Mouse (Mus musculus) skeletal muscle tissue, adult 2 months (tissue): ENCODE measurements around the gene Nomo1.

ENCODE experiments used
- DNase-seq: peaks from one replicate; pipeline ENCODE4 v3.0.0-alpha.2; 2012; ENCODE audit warnings: low read depth, low spot score

Nomo1 gene

DNA sequence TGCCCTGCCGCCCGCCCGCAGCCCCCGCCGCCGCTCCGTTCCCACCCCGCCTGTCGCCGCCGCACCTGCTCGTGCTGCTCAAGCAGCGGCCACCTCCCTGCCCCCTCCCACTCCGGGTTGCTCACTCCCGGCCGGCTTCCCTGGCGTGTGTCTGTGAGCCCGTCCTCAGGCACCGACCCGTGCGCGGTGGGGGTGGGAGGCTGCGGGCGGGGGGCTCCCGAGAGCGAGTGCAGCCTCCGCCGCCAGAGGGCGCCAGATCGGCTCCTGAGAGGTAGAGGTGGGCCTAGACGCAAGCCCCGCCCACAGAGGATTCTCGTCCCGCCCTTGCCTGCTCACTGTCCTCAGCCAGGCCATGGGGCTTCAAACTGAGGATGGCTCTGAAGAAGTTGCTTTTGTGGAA, 67.1 kb downstream of the Nomo1 start, which contains the start of gene Kcnj11:
TSS of gene Kcnj11 (minus strand) at position 202 of the 400 bp plus-strand sequence.
- peak; percentile 93 for DNase-seq

DNA sequence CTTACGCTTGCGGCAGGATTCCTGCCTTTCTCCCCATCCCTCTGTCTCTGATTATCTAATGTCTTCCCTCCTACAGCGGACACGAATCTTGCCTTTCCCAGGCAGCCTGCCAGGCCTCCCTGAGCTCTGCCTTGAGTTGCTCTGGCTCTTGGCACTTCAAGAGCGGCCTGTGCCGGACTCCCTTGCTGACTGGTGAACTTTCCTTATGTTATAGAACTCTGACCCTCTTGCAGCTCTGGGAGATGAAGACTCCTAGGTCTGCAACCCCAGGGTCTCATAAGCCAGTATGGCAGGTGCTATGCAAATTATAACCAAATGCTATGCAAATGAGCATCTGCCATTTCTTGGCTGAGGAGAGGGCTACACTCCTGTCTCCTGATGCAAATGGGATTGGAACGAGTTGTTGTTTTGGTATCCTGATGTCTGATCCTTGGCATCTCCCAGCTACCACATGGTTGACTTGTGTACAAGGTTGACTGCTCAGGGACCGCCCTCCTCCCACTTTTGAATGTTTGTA, 69.6 kb downstream of the Nomo1 start:
- no peak for DNase-seq

DNA sequence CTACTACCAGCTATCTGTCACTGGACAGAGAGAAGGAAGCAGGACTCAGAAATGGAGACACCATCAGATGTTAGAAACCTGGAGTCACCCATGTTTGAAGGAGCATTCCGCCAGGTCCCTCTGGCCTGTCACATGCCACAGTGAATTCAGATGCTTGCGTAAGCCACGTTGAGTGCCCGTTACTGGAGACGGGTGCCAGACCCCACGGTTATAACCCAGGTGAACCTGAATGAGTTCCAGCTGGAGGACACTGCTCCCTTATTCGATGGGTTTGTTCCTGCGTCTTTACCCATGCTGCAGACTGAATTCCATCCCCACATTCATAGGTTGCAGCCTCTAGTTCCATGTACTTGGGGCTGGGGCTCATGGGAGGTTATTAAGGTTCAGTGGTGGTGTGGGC, 70.3 kb downstream of the Nomo1 start:
- no peak for DNase-seq

DNA sequence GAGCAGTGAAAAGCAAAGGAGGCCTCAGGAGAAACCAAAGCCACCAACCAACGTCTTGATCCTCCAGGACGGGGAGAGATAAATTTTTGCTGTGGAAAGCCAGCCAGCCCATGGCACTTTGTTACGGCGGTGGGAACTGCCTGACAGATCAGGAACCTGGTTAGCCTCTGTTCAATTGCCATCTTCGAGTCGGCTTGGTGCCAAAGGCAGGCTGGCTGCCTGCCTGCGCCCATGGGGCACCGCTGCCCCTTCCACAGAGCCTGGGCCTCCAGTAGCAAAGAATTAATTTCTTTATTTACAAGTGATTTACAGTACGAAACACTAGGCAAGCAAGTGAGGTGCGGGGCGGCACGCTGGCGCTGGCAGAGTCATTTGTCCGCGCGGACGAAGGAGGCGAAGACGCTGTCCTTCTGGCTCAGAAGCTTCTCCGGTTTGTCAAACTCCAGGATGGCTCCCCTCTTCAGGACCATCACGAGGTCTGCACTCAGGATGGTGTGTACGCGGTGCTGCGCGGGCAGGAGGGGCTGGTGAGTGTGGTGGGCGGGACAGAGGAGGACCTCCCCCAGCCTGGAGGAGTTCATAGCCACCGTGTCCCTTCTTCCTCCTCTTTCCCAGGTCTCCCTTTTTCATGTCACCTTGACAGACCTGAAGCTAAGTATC, 70.9 kb downstream of the Nomo1 start:
- no peak for DNase-seq

DNA sequence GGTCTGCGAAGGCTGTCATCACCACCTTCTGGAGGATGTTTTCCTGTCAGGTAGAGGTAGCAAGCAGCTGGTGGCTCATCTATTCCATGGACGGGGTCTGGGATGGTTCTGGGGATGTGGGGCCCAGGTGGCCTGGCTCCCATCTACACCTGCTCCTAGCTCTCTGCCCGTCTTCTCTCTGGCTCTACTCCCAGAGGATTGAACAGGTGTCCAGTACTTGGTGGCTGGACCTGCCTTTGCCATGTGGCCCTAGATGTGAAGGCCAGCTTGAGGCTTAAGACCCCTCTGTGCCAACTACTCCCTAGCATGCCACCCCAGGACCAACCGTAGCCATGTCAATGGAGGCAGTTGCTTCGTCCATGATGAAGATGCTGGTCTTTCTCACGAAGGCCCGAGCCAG, 72.0 kb downstream of the Nomo1 start:
- DNase-seq = no peak

DNA sequence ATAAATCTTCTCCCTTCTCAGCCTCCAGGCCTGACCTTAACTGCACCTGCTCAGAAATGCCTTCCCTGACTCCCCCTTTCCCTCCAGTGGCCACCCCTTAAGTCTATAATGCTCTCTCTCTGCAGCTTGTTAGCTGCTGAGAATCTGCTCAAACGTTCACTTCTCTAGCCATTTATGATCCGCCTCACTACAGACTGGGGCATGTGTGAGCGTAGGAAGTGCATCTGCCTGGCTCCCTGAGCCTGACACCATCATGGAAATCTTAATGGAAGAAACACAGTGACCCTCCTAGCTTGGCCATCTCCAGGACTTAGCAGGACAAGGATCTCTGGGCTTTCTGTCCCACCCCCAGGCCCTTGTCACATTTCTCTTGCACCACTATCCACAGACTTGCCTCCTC, 76.6 kb downstream of the Nomo1 start:
- no peak for DNase-seq

DNA sequence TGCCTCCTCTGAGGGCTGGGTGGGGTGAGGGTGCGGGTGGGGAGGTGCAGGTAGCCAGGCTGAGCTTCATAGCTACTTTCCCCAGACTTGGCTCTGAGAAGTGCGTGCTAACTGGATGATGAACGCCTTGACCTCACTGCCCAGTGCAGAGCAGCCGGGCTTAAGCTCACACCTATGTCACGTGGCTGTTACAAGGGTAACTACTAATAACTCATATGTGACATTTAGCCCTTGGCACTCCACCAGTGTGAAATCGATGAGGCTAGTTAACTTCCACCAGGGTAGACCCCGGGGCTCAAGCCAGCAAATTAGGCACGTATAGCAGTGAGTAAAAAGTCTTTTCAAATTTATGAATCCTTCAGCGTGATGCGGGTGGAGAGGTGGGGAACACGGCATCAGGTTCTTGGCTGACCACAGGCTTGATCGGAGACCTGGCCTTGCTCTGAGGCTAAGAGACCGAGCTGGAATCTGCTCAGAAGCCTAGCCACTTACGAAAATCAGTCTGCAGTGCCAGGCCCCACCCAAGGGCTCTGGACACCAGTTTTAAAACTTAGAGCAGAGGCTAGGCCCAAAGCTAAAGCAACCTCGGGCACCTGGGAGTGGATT, 77.8 kb downstream of the Nomo1 start:
- peak; percentile 64 for DNase-seq

DNA sequence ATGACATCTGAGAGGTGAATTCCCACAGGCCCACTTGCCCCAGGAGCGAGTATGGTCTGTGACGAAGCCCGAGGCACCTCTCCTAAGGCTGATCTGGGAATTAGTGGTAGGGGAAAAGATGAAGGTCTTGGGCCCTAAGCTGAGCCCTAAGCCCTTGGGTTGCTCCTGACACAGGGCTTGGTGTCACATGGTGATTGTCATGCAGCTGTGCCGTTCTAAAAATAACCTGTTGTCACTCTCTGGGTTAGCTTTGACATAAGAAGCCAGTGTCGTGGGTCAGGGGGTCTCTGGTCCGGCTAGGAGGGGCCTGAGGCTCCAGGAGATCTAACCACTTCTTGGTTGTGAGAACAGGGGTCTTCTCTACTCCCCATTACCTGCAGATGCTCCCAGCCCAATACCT, 78.4 kb downstream of the Nomo1 start:
- no peak for DNase-seq

DNA sequence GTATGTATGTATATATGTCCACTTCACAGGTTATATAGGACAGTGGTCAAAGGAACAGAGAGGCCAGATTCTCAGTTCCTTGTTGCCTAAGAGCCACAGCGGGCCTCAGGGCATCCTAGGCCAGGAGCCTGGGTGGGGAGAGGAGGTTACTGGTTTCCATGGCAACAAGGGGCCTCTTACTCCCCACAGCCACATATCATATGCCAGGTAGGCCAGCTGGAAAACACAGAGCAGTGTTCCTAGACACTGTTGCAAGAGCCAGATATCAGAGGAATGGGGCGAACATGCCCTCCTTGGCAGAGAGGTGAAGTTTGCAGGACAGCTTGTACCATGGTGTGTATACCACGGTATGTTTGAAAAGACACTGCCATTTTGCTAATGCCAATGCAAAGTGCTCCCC, 79.9 kb downstream of the Nomo1 start:
- DNase-seq = no peak

DNA sequence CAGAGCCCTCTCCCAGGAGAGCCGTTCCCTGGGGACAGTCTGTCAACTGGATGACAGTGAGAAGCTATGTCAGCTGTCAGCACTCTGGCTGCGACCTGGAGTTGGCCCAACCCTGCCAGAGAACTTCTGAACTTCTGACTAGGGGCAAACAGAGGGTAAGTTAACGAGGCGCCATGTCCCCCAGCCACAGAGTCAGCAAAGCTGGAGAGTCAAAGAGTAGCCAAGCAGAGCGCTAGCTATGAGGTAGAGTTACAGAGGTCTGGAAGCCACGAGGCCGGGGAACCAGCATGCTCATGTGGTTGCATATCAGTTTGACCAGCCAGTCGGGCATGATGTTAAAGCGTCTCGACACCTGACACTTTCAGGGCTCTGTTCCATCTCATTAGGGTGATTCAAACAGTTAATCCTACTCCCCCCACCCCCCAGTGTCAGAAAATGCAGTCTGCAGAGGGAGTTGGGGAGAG, 82.7 kb downstream of the Nomo1 start:
- peak; percentile 95 for DNase-seq

DNA sequence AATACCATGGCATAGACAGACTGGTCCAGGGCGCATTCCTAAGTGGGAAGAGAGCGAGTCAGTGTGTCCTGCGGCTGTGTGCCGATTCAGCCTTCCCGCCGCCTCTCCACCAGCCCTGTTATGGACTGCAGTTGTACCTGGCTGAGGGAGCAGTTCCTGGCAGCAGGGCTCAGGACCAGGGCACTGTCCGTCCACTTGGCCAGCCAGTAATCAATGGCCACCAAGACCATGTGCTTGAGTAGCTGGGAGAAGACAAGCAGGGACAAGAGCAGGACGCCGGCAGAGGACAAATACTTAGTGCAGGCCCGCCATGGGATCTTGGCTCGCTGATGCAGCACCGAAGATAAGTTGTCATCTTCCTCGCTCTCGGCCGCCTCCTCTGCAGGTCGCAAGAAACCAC, 83.5 kb downstream of the Nomo1 start:
- DNase-seq = no peak

DNA sequence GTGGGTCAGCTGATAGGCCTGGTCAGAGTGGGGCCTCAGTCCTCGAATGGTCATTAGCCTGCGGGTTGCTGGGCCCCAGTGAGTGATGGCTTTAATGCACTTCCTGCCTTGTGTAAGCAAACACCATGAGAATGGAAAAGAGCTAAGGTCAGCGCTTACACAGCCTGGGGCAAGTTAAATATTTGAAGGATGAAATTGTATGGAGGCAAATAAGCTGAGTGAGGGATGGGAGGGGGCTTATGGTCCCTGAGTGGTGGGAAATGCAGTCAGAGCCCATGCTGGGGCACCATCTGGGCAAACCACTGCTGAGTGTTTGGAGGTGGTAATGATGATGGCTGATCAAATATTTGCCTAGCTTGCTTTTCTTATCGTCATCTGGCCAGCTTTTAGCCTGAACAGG, 89.5 kb downstream of the Nomo1 start:
- DNase-seq = no peak

DNA sequence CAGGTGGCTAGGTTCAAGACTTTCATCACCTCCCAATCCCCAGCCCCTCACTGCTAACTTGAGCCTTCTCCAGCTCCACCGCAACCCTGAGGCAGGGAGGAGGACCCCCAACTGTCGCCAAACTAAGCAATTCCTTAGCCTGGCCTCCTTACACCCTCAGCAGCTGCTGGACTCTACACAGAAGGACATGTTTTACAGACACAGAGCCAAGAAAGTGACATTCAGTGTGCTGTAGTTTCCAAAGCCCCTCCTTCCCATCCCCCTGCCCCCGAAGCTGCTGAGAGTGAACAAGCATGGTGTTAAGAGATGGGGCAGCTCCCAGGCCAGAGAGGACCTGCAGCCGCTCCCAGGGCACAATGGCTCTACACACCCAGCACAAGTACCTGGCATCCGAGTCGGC, 91.0 kb downstream of the Nomo1 start:
- DNase-seq = no peak

DNA sequence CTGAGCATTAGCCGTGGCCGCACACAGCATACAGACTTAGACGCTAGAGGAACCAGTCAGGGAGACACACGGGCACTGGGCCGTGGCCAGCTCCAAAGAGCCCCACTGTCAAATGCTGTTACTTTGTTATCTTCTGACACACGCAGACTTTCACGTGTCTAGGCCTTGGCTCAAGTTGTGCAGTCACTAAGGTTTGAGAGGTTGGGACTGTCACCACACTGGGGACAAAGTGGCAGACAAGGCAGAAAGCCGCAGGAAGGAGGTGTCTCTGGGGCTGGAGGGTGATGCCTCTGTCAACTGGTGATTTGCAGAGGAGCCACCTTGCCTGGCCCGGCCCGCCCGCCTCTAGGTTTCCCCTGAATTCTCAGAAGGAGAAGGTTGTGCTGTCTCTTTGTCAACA, 91.8 kb downstream of the Nomo1 start:
- DNase-seq = no peak

DNA sequence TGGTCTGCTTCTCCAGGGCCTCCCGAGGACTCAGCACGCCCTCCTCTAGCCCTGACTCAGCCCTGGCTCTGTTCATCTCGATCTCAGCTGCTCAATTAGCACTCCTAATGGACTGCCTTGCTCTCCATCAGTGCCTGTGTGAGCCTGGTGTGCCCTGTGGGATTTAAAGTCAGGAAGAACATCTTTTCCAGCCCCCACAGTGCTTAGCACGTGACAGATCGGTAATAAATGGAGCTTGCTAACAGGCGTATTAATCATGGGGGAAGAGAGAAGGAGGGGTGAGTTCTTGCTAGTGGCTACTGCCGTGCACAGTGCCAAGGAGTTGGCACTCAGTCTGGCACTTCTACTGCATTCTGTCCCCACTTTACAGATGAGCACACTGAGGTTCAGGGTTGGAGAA, 94.7 kb downstream of the Nomo1 start:
- DNase-seq = no peak

DNA sequence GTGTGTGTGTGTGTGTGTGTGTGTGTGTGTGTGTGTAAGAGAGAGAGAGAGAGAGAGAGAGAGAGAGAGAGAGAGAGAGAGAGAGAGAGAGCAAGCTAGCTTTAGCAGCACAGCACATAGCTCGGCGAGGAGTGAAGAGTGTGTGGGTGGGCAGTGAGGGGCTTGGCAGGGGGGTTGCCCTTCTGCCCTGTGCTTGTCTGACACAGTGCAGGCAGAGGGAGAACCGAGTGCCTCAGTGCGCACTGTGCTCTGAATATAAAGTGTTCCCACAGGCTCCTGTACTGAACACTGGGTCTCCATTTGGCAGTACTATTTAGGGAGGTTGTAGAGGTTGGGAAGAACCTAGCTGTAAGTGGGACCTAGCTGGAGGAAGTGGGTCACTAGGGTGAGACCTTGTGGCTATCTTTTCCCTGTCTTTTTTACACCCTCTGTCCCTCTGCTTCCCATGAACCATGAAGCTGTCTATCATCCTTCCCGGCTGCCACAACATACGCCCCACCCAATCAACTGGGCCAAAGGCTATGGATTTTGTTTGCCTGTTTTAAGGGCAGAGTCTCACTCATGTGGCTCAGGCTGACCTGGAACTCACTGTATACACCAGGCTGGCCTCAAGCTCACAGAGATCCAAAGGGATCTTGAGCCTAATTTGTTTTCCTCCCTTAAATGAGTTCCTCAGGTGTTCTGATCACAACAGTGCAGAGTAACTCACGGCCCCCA, 96.1 kb downstream of the Nomo1 start:
- DNase-seq = no peak

DNA sequence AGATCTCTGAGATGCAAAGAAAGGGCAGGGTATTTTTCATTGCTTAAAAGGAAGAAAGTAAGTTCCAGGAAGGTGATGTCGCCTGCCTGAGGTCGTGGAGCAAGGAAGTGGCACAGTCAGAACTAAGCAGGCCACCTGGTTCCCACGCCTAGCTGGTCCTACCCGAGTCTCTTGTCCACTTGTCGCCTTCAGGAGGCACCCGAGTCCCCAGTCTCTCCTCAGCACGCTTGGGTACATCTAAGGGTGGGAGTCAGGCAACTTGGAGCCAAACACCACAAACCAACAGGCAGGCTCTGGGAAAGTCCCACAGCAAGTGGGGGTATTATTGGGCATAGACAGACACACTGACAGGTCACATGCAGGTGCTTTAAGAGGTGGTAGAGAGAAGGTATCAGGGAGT, 97.2 kb downstream of the Nomo1 start:
- DNase-seq = no peak

DNA sequence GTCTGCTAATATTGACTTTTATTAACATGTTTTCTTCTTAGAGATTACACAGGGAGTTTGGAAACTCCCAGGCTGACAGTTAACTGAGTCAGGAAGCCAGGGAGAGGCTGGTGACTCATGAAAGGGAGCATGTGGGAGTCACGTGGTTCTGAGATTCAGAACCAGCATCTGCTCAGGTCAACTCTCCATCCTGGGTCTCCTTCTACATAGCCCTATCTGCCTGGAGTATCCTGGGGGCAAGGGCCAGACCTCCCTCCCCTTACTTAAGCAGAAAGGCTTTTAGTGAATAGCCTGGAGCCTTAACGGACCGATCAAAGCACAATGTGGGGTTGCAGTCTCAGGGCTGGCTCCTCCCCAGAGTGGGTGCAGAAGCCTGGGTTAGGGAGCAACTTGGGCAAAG, 97.8 kb downstream of the Nomo1 start:
- DNase-seq = no peak

DNA sequence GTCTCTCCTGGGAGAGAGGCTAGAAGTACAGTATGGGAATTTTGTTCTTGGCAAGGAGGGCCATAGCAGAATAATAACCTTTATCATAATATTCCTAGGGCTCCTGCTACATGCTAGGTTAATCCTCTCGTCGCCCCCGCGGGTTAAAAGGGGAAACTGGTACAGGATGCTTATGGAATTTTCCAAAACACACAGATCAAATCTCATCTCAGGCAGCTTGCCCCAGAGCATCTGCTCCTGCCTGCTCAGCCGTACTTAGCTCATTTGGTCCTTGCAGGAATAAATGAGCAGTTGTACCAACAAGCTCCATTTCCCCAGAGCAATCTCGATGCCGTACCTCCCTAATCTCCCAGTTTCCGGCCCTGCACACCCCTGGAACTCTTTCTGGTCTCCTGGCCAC, 98.3 kb downstream of the Nomo1 start:
- DNase-seq = no peak

DNA sequence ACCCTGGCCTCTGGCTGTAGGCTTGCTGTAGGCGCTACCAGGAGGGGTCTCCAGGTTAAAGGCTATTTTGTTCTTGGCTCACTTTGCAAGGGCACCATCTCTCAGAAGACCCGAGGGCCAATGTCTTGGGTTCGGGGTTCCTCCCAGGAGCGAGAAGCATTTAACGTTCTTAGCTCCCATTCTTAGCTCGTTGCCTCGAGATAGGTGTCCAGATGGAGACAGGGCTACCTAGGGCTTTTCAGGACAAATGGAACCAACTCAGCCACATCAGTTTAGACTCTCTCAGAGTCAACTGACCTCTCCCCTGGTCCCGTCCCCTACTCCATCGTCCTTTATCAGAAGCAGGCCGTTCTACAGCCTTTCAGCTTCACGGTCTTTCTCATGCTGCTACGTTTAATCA, 98.7 kb downstream of the Nomo1 start:
- no peak for DNase-seq
